Mouse (Mus musculus): ENCODE data around the gene Ptger1.

- no peak for TF ChIP-seq CTCF (IDR thresholded peaks at IDR 0.05; ENCODE audit: low read depth)
- no peak for TF ChIP-seq EP300 (IDR thresholded peaks at IDR 0.05; ENCODE audit: low read depth)
Observed at GRCm38 (mm10) chr8:83660995-83661680, 5.3 kb upstream of the Ptger1 start.
